Mouse (Mus musculus) MEL (cell line): ENCODE results near the gene Morf4l2. TPM values are rescaled to one million over a fixed set of nuclear protein-coding genes. Genes with fewer than 3 reads are reported as not detected.

Experiments used
- DNase-seq: peaks from one replicate; pipeline ENCODE4 v3.0.0; 2011; ENCODE audit warnings: low read depth, low spot score
- H3K27ac ChIP-seq: 2 replicates; pipeline ENCODE4 v1.5.1; 2012; ENCODE audit warnings: low read depth, mild to moderate bottlenecking, control low read depth, low read length, moderate library complexity; ENCODE audit not compliant: control insufficient read depth
- H3K27me3 ChIP-seq, 2 experiments: fragments of 150-350 bp in 1 of 2; sonication (generic) in 1 of 2; 2 replicates each; pipeline ENCODE4 v1.6.1; 2012; ENCODE audit warnings: low read length in 2 of 2, mild to moderate bottlenecking in 2 of 2, improper control_type of control experiment in 1 of 2, moderate library complexity in 1 of 2; ENCODE audit not compliant: insufficient read depth in 2 of 2, control insufficient read depth in 1 of 2
- H3K36me3 ChIP-seq, 2 experiments: 2 replicates each; pipeline ENCODE4 v1.6.1; 2012 to 2014; ENCODE audit warnings: low read length in 2 of 2, improper control_type of control experiment in 1 of 2, inconsistent platforms in 1 of 2, mild to moderate bottlenecking in 1 of 2; ENCODE audit not compliant: insufficient read depth in 2 of 2, control insufficient read depth in 1 of 2
- H3K4me1 ChIP-seq, 2 experiments: fragments of 150-350 bp in 1 of 2; sonication (generic) in 1 of 2; 2 replicates each; pipeline ENCODE4 v1.6.1; 2012; ENCODE audit warnings: low read length in 2 of 2, improper control_type of control experiment in 1 of 2, mild to moderate bottlenecking in 1 of 2; ENCODE audit not compliant: insufficient read depth in 2 of 2, control insufficient read depth in 1 of 2
- H3K4me3 ChIP-seq, 2 experiments: fragments of 150-350 bp in 1 of 2; sonication (generic) in 1 of 2; 2 replicates each; pipeline ENCODE4 v1.5.1; 2012; ENCODE audit warnings: low read depth in 2 of 2, low read length in 2 of 2, mild to moderate bottlenecking in 2 of 2, moderate library complexity in 2 of 2, control low read depth in 1 of 2, improper control_type of control experiment in 1 of 2; ENCODE audit not compliant: control insufficient read depth in 1 of 2, insufficient read depth in 1 of 2
- H3K79me2 ChIP-seq: 2 replicates; pipeline ENCODE4 v1.6.1; 2012; ENCODE audit warnings: mild to moderate bottlenecking, low read length, moderate library complexity; ENCODE audit not compliant: control insufficient read depth, poor library complexity, insufficient read depth
- H3K9ac ChIP-seq: 2 replicates; pipeline ENCODE4 v1.6.1; 2012; ENCODE audit warnings: low read depth, mild to moderate bottlenecking, control low read depth, low read length, moderate library complexity; ENCODE audit not compliant: control insufficient read depth, poor library complexity, severe bottlenecking
- H3K9me3 ChIP-seq: fragments of 150-350 bp; sonication (generic); replicated peaks from 2 replicates; pipeline ENCODE4 v1.6.1; 2012; ENCODE audit warnings: mild to moderate bottlenecking, low read length, improper control_type of control experiment, moderate library complexity; ENCODE audit not compliant: insufficient read depth
- BHLHE40 ChIP-seq: IDR thresholded peaks from 2 replicates; pipeline ENCODE4 v1.6.1; 2012; ENCODE audit warnings: low read depth, mild to moderate bottlenecking, inconsistent platforms, low read length, improper control_type of control experiment, borderline replicate concordance
- CHD1 ChIP-seq: IDR thresholded peaks from 2 replicates; pipeline ENCODE4 v1.6.1; 2012; ENCODE audit warnings: low read depth, mild to moderate bottlenecking, inconsistent platforms, low read length, improper control_type of control experiment
- CHD2 ChIP-seq: IDR thresholded peaks from 2 replicates; pipeline ENCODE4 v1.6.1; 2011; ENCODE audit warnings: low read length, improper control_type of control experiment
- CTCF ChIP-seq, 3 experiments: IDR thresholded peaks in 2 of 3; conservative IDR thresholded peaks in 1 of 3; 2 replicates each; pipeline ENCODE4 v1.5.1; 2011 to 2012; ENCODE audit warnings: low read length in 3 of 3, low read depth in 2 of 3, mild to moderate bottlenecking in 2 of 3, improper control_type of control experiment in 1 of 3, inconsistent platforms in 1 of 3, mixed read lengths in 1 of 3, moderate library complexity in 1 of 3; ENCODE audit not compliant: control insufficient read depth in 1 of 3, insufficient read depth in 1 of 3, poor library complexity in 1 of 3, severe bottlenecking in 1 of 3
- E2F4 ChIP-seq: IDR thresholded peaks from 2 replicates; pipeline ENCODE4 v1.6.1; 2011; ENCODE audit warnings: low read depth, low read length, improper control_type of control experiment, borderline replicate concordance
- ELF1 ChIP-seq: IDR thresholded peaks from 2 replicates; pipeline ENCODE4 v1.6.1; 2014; ENCODE audit warnings: low read depth, mild to moderate bottlenecking, inconsistent platforms, low read length, improper control_type of control experiment, moderate library complexity
- EP300 ChIP-seq, 2 experiments: IDR thresholded peaks; 2 replicates each; pipeline ENCODE4 v1.6.1; 2011; ENCODE audit warnings: improper control_type of control experiment in 2 of 2, low read length in 2 of 2, low read depth in 1 of 2, mild to moderate bottlenecking in 1 of 2
- ETS1 ChIP-seq: IDR thresholded peaks from 2 replicates; pipeline ENCODE4 v1.6.1; 2012; ENCODE audit warnings: low read depth, mild to moderate bottlenecking, inconsistent platforms, low read length, improper control_type of control experiment, moderate library complexity
- GABPA ChIP-seq: IDR thresholded peaks from 2 replicates; pipeline ENCODE4 v1.6.1; 2012; ENCODE audit warnings: low read depth, mild to moderate bottlenecking, inconsistent platforms, low read length, improper control_type of control experiment, moderate library complexity
- GATA1 ChIP-seq: IDR thresholded peaks from 2 replicates; pipeline ENCODE4 v1.6.1; 2011; ENCODE audit warnings: low read depth, low read length, improper control_type of control experiment
- HCFC1 ChIP-seq: IDR thresholded peaks from 2 replicates; pipeline ENCODE4 v1.6.1; 2012; ENCODE audit warnings: low read depth, mild to moderate bottlenecking, inconsistent platforms, low read length, improper control_type of control experiment, moderate library complexity
- JUND ChIP-seq: IDR thresholded peaks from 2 replicates; pipeline ENCODE4 v1.6.1; 2011; ENCODE audit warnings: low read depth, mild to moderate bottlenecking, improper control_type of control experiment, low read length
- KAT2A ChIP-seq: conservative IDR thresholded peaks from 2 replicates; pipeline ENCODE4 v1.6.1; 2012; ENCODE audit warnings: low read depth, low read length, improper control_type of control experiment, inconsistent platforms
- MAX ChIP-seq: IDR thresholded peaks from 2 replicates; pipeline ENCODE4 v1.6.1; 2011; ENCODE audit warnings: low read length, improper control_type of control experiment
- MAZ ChIP-seq: IDR thresholded peaks from 2 replicates; pipeline ENCODE4 v1.6.1; 2012; ENCODE audit warnings: low read depth, mild to moderate bottlenecking, inconsistent platforms, low read length, improper control_type of control experiment
- MEF2A ChIP-seq: IDR thresholded peaks from 2 replicates; pipeline ENCODE4 v1.6.1; 2014; ENCODE audit warnings: low read depth, mild to moderate bottlenecking, inconsistent platforms, low read length, improper control_type of control experiment; ENCODE audit not compliant: poor library complexity, insufficient replicate concordance, severe bottlenecking; ENCODE audit errors: extremely low read depth
- MXI1 ChIP-seq: IDR thresholded peaks from 2 replicates; pipeline ENCODE4 v1.6.1; 2011; ENCODE audit warnings: mild to moderate bottlenecking, low read depth, low read length, improper control_type of control experiment
- MYC ChIP-seq: IDR thresholded peaks from 2 replicates; pipeline ENCODE4 v1.6.1; 2011; ENCODE audit warnings: low read depth, mild to moderate bottlenecking, low read length, improper control_type of control experiment, moderate library complexity
- NELFE ChIP-seq: IDR thresholded peaks from 2 replicates; pipeline ENCODE4 v1.6.1; 2011; ENCODE audit warnings: low read depth, low read length, improper control_type of control experiment
- POLR2A ChIP-seq, 2 experiments: IDR thresholded peaks; 2 replicates each; pipeline ENCODE4 v1.6.1; 2011 to 2012; ENCODE audit warnings: low read length in 2 of 2, mild to moderate bottlenecking in 2 of 2, control low read depth in 1 of 2, improper control_type of control experiment in 1 of 2, low read depth in 1 of 2, moderate library complexity in 1 of 2; ENCODE audit not compliant: control insufficient read depth in 1 of 2, insufficient read depth in 1 of 2, poor library complexity in 1 of 2
- POLR2AphosphoS2 ChIP-seq: IDR thresholded peaks from 2 replicates; pipeline ENCODE4 v1.6.1; 2011; ENCODE audit warnings: low read length, improper control_type of control experiment
- POLR2AphosphoS5 ChIP-seq: IDR thresholded peaks from 2 replicates; pipeline ENCODE4 v1.6.1; 2012; ENCODE audit warnings: low read depth, borderline replicate concordance, mild to moderate bottlenecking, inconsistent platforms, low read length, moderate library complexity, mixed read lengths
- RAD21 ChIP-seq: IDR thresholded peaks from 2 replicates; pipeline ENCODE4 v1.6.1; 2011; ENCODE audit warnings: mild to moderate bottlenecking, low read depth, low read length, improper control_type of control experiment
- RCOR1 ChIP-seq: IDR thresholded peaks from 2 replicates; pipeline ENCODE4 v1.6.1; 2012; ENCODE audit warnings: low read depth, mild to moderate bottlenecking, inconsistent platforms, low read length, improper control_type of control experiment
- SIN3A ChIP-seq: IDR thresholded peaks from 2 replicates; pipeline ENCODE4 v1.6.1; 2012; ENCODE audit warnings: low read length, improper control_type of control experiment, inconsistent platforms
- SMC3 ChIP-seq: IDR thresholded peaks from 2 replicates; pipeline ENCODE4 v1.6.1; 2011; ENCODE audit warnings: low read depth, low read length, improper control_type of control experiment
- TAL1 ChIP-seq: IDR thresholded peaks from 2 replicates; pipeline ENCODE4 v1.6.1; 2012; ENCODE audit warnings: mild to moderate bottlenecking, inconsistent platforms, low read length, moderate library complexity, mixed read lengths
- TBP ChIP-seq: IDR thresholded peaks from 2 replicates; pipeline ENCODE4 v1.8.0; 2011; ENCODE audit warnings: low read depth, low read length, improper control_type of control experiment
- TCF12 ChIP-seq: IDR thresholded peaks from 2 replicates; pipeline ENCODE4 v1.6.1; 2014; ENCODE audit warnings: low read depth, mild to moderate bottlenecking, inconsistent platforms, low read length, improper control_type of control experiment, moderate library complexity
- UBTF ChIP-seq: IDR thresholded peaks from 2 replicates; pipeline ENCODE4 v1.6.1; 2012; ENCODE audit warnings: low read depth, mild to moderate bottlenecking, inconsistent platforms, low read length, improper control_type of control experiment, moderate library complexity, borderline replicate concordance; ENCODE audit not compliant: insufficient read depth
- USF1 ChIP-seq: IDR thresholded peaks from 2 replicates; pipeline ENCODE4 v1.6.1; 2014; ENCODE audit warnings: low read depth, mild to moderate bottlenecking, inconsistent platforms, low read length, improper control_type of control experiment, moderate library complexity
- USF2 ChIP-seq, 2 experiments: IDR thresholded peaks; 2 replicates each; pipeline ENCODE4 v1.6.1; 2011 to 2012; ENCODE audit warnings: improper control_type of control experiment in 2 of 2, low read length in 2 of 2, borderline replicate concordance in 1 of 2, inconsistent platforms in 1 of 2, low read depth in 1 of 2, mild to moderate bottlenecking in 1 of 2; ENCODE audit not compliant: insufficient read depth in 1 of 2
- ZC3H11A ChIP-seq: IDR thresholded peaks from 2 replicates; pipeline ENCODE4 v1.6.1; 2012; ENCODE audit warnings: low read depth, mild to moderate bottlenecking, inconsistent platforms, low read length, improper control_type of control experiment
- ZKSCAN1 ChIP-seq: IDR thresholded peaks from 2 replicates; pipeline ENCODE4 v1.6.1; 2012; ENCODE audit warnings: low read depth, mild to moderate bottlenecking, inconsistent platforms, low read length, improper control_type of control experiment, moderate library complexity
- ZMIZ1 ChIP-seq: IDR thresholded peaks from 2 replicates; pipeline ENCODE4 v1.6.1; 2012; ENCODE audit warnings: low read depth, mild to moderate bottlenecking, inconsistent platforms, low read length, improper control_type of control experiment, moderate library complexity
- ZNF384 ChIP-seq: IDR thresholded peaks from 2 replicates; pipeline ENCODE4 v1.6.1; 2012; ENCODE audit warnings: low read depth, mild to moderate bottlenecking, inconsistent platforms, low read length, improper control_type of control experiment
- polyA plus RNA-seq, 2 experiments: library from polyadenylated mRNA; stranded (reverse) in 1 of 2; unstranded in 1 of 2; fragments of >175 nt in 1 of 2; fragments of >200 nt in 1 of 2; gene quantifications; 2 replicates each; pipeline versions ENCODE4 v1.2.1 to v1.2.4; 2012; ENCODE audit warnings: low replicate concordance in 2 of 2, low read depth in 1 of 2; ENCODE audit not compliant: insufficient read length in 2 of 2, insufficient read depth in 1 of 2, missing spikeins in 1 of 2
- total RNA-seq: library from RNA; depleted of rRNA; stranded (reverse); fragments of 300-350 nt; gene quantifications from 2 replicates; pipeline ENCODE4 v1.2.3, GENCODE M21; 2012

Gene Morf4l2
- total and polyA plus RNA-seq, 3 experiments = 617 to 921 TPM; not detected in 1

- H3K79me2 ChIP-seq = peaks cover 17% of the 10 kb centered on the region
- no peak overlapping the region for H3K9ac ChIP-seq
- H3K4me3 ChIP-seq = no peak overlapping the region
- DNase-seq = peak; percentile 55
- peaks cover 0 to 6% of the 10 kb centered on the region in 2 experiments; a peak in 2 of 4 replicates for H3K36me3 ChIP-seq
- TF ChIP-seq SIN3A (no peak), GABPA (no peak), RCOR1 (peak; percentile 76), USF1 (no peak), MXI1 (peak; percentile 34; the same call in 1 of the 2 replicates), BHLHE40 (peak; percentile 37), JUND (no peak), UBTF (no peak), KAT2A (no peak), POLR2AphosphoS5 (no peak), EP300 (IDR thresholded peaks at IDR 0.05; ENCODE audit: low read depth in 1 of 2, low read length in 2 of 2) (no peak), USF2 (IDR thresholded peaks at IDR 0.05; ENCODE audit: borderline replicate concordance in 1 of 2, insufficient read depth in 1 of 2, low read depth in 1 of 2, low read length in 2 of 2) (no peak), ZKSCAN1 (no peak), CHD1 (no peak), NELFE (no peak), POLR2AphosphoS2 (no peak), ZMIZ1 (no peak), TAL1 (no peak), ETS1 (no peak), E2F4 (no peak), SMC3 (peak; percentile 34; the same call in 1 of the 2 replicates), CTCF (IDR thresholded peaks at IDR 0.05 in 2 of 3, conservative IDR thresholded peaks at IDR 0.05 in 1 of 3; ENCODE audit: control insufficient read depth in 1 of 3, insufficient read depth in 1 of 3, low read depth in 2 of 3, low read length in 3 of 3, poor library complexity in 1 of 3, severe bottlenecking in 1 of 3) (peak; percentile 29 to 56 (median 39)), MAX (no peak), MEF2A (no peak), POLR2A (IDR thresholded peaks at IDR 0.05; ENCODE audit: control insufficient read depth in 1 of 2, insufficient read depth in 1 of 2, low read depth in 1 of 2, low read length in 2 of 2, poor library complexity in 1 of 2) (no peak), MYC (no peak), HCFC1 (no peak), CHD2 (no peak), GATA1 (no peak), TBP (no peak), RAD21 (peak; percentile 26), ZNF384 (peak; percentile 10; the same call in 1 of the 2 replicates), MAZ (no peak), ELF1 (no peak), ZC3H11A (no peak), TCF12 (no peak)
- peaks cover 0 to under 1% of the 10 kb centered on the region in 2 experiments; a peak in 1 of 4 replicates for H3K4me1 ChIP-seq
- H3K27me3 ChIP-seq = no peaks in the 10 kb centered on the region
- H3K27ac ChIP-seq = no peak overlapping the region
- H3K9me3 ChIP-seq = no peaks in the 10 kb centered on the region
Observed at GRCm38 (mm10) chrX:136744663-136745062, 1.2 kb upstream of the Morf4l2 start.
